Mouse (Mus musculus) spleen, postnatal 14 days (tissue): ENCODE data around the gene Stoml1.
A peak's percentile ranks its signal among the peaks of the same experiment; 100 is the strongest.

ENCODE experiments used
- DNase-seq, 2 experiments: peaks; one replicate each; pipeline ENCODE4 v3.0.0; 2021 to 2022; ENCODE audit warnings: low spot score in 2 of 2

Gene Stoml1

GRCm38 (mm10) chr9:58272068-58272541, 19.1 kb downstream of the Stoml1 start:
- no peak for DNase-seq

DNA sequence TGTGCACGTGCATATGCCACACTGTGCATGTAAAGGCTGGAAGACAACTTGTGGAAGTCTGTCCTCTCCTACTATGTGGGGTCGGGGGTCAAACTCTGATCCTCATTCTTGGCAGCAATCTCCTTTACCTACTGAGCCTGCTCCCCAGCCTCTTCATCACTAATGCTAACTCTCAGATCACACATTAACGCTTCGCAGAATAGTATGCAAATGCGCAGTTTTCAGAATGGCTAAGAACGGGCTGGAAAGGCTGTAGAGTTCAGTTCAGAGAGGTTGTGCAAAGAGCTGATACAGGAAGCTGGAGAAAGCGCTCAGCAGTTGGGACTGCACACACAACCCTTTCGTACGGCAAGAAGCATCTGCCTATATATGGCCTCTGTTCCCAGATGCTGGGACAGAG, 19.9 kb downstream of the Stoml1 start:
- DNase-seq = no peak

GRCm38 (mm10) chr9:58274101-58274604, 21.2 kb downstream of the Stoml1 start:
- no peak for DNase-seq

DNA sequence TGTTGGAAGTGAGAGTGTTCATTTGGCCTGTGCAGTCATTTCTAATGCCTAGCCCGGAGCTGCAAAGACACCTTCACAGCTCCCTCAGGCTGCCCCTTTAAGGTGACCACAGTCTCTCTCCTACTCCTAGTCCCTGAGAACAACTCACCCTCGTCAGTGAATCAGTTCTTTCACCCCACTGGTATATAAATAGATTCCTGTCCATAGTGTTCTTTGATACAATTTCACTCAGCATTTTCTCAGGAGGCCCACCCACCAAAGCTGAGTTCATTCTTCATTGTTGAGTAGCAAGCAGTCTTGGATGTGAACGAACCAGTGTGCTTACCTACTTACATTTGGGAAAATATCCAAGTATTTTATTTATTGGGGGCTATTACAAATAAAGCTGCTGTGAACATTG, 21.7 kb downstream of the Stoml1 start:
- no peak for DNase-seq

GRCm38 (mm10) chr9:58275115-58275774, 22.3 kb downstream of the Stoml1 start:
- no peak for DNase-seq

DNA sequence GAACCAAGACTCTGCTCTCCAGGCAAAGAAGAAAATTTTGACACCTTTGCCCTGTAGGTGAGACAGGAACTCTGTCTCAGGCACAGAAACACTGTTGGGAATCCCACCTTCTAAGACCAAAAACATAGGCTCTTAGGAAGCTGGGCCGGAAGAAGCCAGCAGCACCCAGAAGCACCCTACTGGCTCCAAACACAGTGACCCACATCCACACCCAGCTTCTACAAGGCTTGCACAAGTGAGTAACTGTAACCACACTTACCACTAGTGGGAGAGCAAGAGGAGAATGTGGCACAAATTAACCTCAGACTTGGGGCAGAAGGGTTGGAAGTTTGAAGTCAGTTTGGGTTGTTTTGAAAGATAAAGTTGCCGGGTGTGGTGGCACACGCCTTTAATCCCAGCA, 22.8 kb downstream of the Stoml1 start:
- DNase-seq = no peak

DNA sequence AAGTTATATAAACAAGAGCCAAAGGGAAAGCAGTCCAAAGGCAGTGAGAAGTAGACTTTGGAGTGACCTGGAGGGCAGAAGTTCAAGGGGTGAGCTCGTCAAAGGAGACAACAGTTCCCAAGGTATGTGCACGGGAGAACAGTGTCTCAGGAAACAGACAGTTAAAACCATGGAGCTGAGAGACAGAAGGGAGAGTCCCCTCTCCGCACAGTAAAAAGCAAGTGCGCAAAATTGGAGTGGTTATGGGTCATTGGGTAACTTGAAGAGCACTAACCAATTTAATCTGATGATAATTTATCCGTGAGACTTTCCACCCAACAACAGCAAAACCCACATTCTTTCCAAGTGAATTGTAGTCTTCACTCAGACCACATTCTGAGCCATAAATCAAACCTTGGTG, 23.4 kb downstream of the Stoml1 start:
- no peak for DNase-seq

GRCm38 (mm10) chr9:58278313-58278712, 25.3 kb downstream of the Stoml1 start:
- no peak for DNase-seq

- DNase-seq = no peak
These were observed 26.1 kb downstream of the Stoml1 start for GRCm38 (mm10) chr9:58278821-58279723.

GRCm38 (mm10) chr9:58279780-58280179, 26.8 kb downstream of the Stoml1 start:
- no peak for DNase-seq

GRCm38 (mm10) chr9:58280259-58281109, 27.5 kb downstream of the Stoml1 start:
- peak in 1 of 2 experiments; percentile 57 for DNase-seq

GRCm38 (mm10) chr9:58281597-58281996, 28.6 kb downstream of the Stoml1 start:
- peak in 1 of 2 experiments; percentile 51 for DNase-seq

DNA sequence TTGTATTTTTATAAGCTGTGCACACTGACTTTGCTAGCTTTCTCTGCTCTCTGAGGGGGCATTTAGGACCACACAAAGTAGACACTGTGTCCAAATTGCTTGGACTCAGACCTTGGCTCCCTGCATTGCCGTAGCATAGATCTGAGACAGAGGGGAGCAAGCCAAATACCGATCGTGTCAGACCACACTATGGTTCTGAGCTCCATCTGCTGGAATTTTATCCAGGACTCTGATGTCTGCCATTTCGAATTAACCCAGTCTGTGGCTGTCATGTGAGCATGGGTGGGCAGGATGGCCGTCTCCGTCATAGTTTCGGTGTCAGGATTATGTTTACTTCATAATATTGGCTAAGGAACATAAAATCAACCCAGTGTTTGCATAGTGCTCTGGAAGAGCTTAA, 30.5 kb downstream of the Stoml1 start:
- DNase-seq = no peak

GRCm38 (mm10) chr9:58289090-58289489, 36.1 kb downstream of the Stoml1 start:
- no peak for DNase-seq

DNA sequence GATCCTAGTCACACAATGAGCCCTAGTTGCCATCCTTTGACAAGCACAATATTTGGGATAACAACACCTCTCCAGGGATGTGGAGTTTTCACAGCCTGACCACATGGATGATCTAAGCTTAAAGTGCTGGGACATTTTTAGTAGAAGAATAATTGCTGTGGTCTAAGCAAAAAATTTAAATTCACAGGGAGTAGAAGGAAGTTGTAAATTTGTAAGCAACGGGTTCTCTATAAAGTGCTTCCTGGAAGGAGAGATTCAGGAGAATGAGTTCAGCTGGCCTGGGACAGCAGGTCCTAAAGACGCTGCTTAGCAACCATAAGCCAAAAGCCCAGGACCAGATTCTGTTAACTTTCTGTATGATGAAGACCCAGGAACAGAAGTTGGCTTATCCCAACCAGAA, 36.9 kb downstream of the Stoml1 start:
- DNase-seq = no peak

DNA sequence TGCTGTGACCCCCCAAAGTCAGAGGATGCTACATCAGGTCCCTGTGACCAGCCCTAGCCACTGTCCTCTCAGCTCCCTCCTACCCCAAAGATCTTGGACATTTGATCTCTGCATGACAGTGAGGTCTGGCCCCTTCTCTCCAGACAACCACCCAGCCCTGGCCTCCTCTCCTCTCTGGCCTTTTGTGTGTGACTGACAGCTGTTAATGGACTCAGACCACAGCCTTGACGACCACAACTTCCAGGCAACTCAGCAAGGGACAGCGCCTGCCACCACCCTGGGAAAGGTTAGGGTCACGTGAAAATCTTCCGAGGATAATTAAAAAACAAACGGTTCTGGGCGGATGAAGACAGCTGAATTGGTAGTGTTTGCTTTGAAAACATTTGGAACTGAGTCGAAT, 41.6 kb downstream of the Stoml1 start:
- DNase-seq = no peak

DNA sequence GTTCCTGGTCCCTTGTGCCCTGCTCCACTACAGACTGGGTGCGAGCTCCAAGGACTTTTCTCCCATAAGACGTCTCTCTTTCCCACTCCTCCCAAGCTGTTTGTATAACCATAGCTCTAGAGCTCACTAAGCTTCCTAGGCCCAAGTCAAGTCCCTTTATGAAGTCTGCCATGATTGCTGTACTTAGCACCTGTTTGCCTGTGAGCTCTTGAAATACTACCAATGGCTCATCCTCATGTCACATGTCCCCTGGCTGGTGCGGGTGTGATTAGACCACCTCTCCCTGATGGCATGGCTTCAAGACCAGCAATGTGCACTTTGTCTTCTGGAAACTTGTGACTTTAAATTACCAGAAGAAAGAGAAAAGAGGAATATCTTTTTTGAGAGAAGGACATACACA, 42.4 kb downstream of the Stoml1 start:
- no peak for DNase-seq

DNA sequence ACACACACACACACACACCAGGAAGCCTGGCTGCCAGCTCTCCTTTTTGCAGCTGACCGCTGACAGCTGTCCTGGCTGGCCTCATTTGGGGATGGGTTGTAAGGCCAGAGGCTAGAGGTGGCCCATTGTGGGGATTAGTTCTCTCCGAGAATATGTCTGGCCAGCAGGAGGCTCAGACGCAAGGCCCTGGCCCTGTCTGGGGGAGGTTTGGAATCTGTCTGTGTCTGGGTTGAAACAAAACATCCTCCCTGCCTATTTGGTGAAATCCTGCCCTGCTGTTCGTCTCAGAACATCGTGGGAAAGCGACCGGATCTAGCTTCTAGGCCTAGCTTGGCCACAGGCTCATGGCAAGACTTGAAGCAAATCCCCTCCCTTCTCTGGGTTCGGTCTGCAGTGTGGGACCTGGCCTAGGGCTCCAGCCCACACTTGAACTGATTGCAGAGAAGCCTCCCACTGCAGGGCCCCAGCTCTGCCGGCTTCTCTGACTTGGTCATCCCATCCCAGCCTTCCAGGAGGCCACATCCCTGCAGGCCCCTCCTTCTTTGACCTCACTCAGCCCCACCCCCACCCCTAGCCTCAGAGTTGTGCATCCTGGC, 42.9 kb downstream of the Stoml1 start:
- DNase-seq = no peak

- no peak for DNase-seq
These were observed 44.1 kb downstream of the Stoml1 start for GRCm38 (mm10) chr9:58297065-58297464.

- no peak for DNase-seq
These were observed 45.1 kb downstream of the Stoml1 start for GRCm38 (mm10) chr9:58297961-58298477.

DNA sequence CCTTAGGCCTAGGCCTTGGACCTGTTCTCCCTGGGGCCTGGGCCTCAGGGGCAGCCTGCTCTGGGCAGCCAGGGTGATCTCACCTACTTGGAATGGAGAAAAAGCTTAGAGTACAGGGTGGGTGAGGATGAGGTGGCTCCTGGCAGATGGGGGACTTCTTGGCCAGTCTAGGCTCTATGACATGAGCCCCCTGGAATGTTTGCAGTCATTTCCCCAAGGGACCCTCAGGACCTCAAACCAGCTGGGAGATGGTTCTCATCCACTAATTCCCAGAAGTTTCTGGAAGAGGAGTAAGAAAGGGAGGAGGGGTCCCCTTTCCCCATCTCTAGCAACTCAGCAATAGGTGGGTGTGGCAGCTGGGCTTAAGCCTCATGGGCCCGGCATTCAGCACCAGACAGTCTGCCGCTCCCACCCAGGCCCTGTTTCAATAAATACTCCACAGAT, 46.4 kb downstream of the Stoml1 start:
- DNase-seq = no peak
